Mouse (Mus musculus) granulocyte monocyte progenitor cell, adult 5-6 weeks (primary cell): ENCODE data around the gene Stt3b. TPM values are rescaled to one million over a fixed set of nuclear protein-coding genes. Genes with fewer than 3 reads are reported as not detected.

Source experiments
- ATAC-seq: replicated peaks from 2 replicates; pipeline ENCODE4 v1.8.0; 2016; ENCODE audit warnings: mild to moderate bottlenecking, moderate TSS enrichment, inconsistent platforms; ENCODE audit not compliant: poor library complexity, severe bottlenecking
- total RNA-seq, 2 experiments: library from RNA; stranded (forward) in 1 of 2; stranded (reverse) in 1 of 2; fragments of 200-712, 200-1000 nt in 1 of 2; fragments of >200 nt in 1 of 2; fragmentation: Nextera tagmentation in 1 of 2; gene quantifications; 2 replicates each; pipeline ENCODE4 v1.2.3; 2014 to 2017

Gene Stt3b
- total RNA-seq (2014; fragmentation: Nextera tagmentation) (91.1 and 97.6 TPM in 2 replicates), total RNA-seq (2017) (127 and 130 TPM in 2 replicates)

GRCm38 (mm10) chr9:115310346-115311222, at the start of gene Stt3b:
Gene Stt3b, minus strand, starts transcription at chr9:115310421.
- peak; percentile 76 for ATAC-seq

- ATAC-seq = peak; percentile 61
Measured at GRCm38 (mm10) chr9:115358421-115358820, 48.2 kb upstream of the Stt3b start.

- peak; percentile 44 for ATAC-seq
Measured at GRCm38 (mm10) chr9:115357996-115358395, 47.8 kb upstream of the Stt3b start.

GRCm38 (mm10) chr9:115356731-115357458, 46.7 kb upstream of the Stt3b start:
- no peak for ATAC-seq

- no peak for ATAC-seq
Measured at GRCm38 (mm10) chr9:115355972-115356371, 45.8 kb upstream of the Stt3b start.

- no peak for ATAC-seq
Measured at GRCm38 (mm10) chr9:115349741-115350512, 39.7 kb upstream of the Stt3b start.

GRCm38 (mm10) chr9:115349106-115349505, 38.9 kb upstream of the Stt3b start:
- no peak for ATAC-seq

- ATAC-seq = no peak
Measured at GRCm38 (mm10) chr9:115344930-115345329, 34.7 kb upstream of the Stt3b start.

GRCm38 (mm10) chr9:115341576-115341975, 31.4 kb upstream of the Stt3b start:
- no peak for ATAC-seq

GRCm38 (mm10) chr9:115340212-115340815, 30.1 kb upstream of the Stt3b start:
- no peak for ATAC-seq

GRCm38 (mm10) chr9:115338816-115339215, 28.6 kb upstream of the Stt3b start:
- ATAC-seq = no peak

- ATAC-seq = no peak
Measured at GRCm38 (mm10) chr9:115333016-115333415, 22.8 kb upstream of the Stt3b start.

GRCm38 (mm10) chr9:115332339-115332738, 22.1 kb upstream of the Stt3b start:
- peak; percentile 72 for ATAC-seq

- ATAC-seq = peak; percentile 92
Measured at GRCm38 (mm10) chr9:115330861-115331476, 20.7 kb upstream of the Stt3b start.

GRCm38 (mm10) chr9:115326533-115326890, 16.3 kb upstream of the Stt3b start:
- ATAC-seq = peak; percentile 69

GRCm38 (mm10) chr9:115325831-115326532, 15.8 kb upstream of the Stt3b start:
- ATAC-seq = no peak

GRCm38 (mm10) chr9:115323572-115323971, 13.4 kb upstream of the Stt3b start:
- ATAC-seq = no peak

GRCm38 (mm10) chr9:115322385-115322784, 12.2 kb upstream of the Stt3b start:
- no peak for ATAC-seq

GRCm38 (mm10) chr9:115321052-115321451, 10.8 kb upstream of the Stt3b start:
- no peak for ATAC-seq
